Mouse (Mus musculus): ENCODE measurements around the gene Itga2. TPM values are rescaled to one million over a fixed set of nuclear protein-coding genes. Genes with fewer than 3 reads are reported as not detected.

The Itga2 gene
- under 1 TPM; 0.27 to 0.31 TPM for total RNA-seq (2023)

GRCm38 (mm10) chr13:114931775-114932294 is at the start of gene Itga2:
Gene Itga2, minus strand, starts transcription at chr13:114932100.

GRCm38 (mm10) chr13:114817751-114818360 is 114.0 kb downstream of the Itga2 start, which contains the start of gene Mocs2:
Gene Mocs2, plus strand, starts transcription at chr13:114818236.

Other genes with a start within 250 kb of the Itga2 start
- 10 to 100 TPM; 20.8 to 24.1 TPM for gene Mocs2, start 113.9 kb downstream of the Itga2 start, total RNA-seq (2023)
- 10 to 100 TPM in 1 of 2 experiments, 1 to 10 TPM in 1; 6.0 to 11.1 TPM for gene Pelo, start 158.1 kb upstream of the Itga2 start, total RNA-seq (2023)
- 10 to 100 TPM in 1 of 2 experiments, 1 to 10 TPM in 1; 7.6 to 12.4 TPM for gene Gm49395, start 169.8 kb upstream of the Itga2 start, total RNA-seq (2023)
- 10 to 100 TPM; 15.6 to 29.9 TPM for gene Itga1, start 169.9 kb upstream of the Itga2 start, total RNA-seq (2023)

All from neutrophil, adult 59 days (primary cell).